Mouse (Mus musculus): Measurements from ENCODE around the gene Ppm1m. TPM values are rescaled to one million over a fixed set of nuclear protein-coding genes. Genes with fewer than 3 reads are reported as not detected.
"Not testable (repeated sequence)": the region's sequence is repeated elsewhere in the genome, so short reads cannot be mapped to it uniquely, and the experiment has no call there.

Ppm1m gene
- total RNA-seq, 2 experiments from 2014 or later, result 2.7 to 3.7 TPM

DNA sequence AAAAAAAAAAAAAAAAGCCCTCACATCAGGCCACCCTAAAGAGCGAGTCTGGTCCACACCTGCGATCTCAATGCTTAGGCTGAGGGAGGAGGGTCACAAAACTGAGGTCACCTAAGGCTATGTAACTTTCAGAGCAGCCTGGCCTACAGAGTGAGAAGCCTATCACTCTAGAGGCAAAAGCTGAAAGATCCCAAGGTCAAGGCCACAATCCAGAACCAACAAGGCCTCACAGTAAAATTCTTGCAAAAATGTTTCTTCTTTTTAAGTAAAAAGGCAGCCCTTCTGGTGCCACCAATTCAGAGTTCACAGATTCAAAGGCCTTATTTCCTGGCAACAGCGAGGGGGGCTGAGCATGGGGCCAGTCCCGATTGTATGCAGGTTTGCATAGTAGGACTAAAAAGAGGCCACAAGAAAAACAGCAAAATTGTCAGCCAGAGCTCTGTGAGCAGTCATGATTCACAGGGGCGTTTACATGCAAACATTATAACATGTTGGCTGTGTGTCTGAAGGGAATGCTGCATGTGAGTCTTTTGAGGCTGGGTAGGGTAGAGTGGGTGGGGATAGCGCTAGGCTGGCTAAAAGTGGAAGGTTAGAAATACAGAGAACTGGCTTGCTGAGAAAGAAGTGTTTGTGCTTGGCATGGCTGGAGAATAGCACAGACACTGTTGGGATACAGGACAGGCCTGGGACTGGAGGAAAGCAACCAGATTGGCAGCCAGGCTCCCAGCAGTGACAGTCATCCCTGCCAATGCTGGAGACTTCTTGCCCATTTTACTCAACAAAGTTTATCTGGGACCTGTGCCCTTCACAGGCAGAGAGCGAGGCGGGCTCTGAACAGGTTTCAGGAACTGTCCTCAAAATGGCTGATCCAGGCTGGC is 5.4 kb downstream of the Ppm1m start:
- DNase-seq (ENCODE audit: low spot score), result no peak

GRCm38 (mm10) chr9:106192998-106193397 is 6.5 kb downstream of the Ppm1m start:
- DNase-seq (ENCODE audit: low spot score), result no peak

DNA sequence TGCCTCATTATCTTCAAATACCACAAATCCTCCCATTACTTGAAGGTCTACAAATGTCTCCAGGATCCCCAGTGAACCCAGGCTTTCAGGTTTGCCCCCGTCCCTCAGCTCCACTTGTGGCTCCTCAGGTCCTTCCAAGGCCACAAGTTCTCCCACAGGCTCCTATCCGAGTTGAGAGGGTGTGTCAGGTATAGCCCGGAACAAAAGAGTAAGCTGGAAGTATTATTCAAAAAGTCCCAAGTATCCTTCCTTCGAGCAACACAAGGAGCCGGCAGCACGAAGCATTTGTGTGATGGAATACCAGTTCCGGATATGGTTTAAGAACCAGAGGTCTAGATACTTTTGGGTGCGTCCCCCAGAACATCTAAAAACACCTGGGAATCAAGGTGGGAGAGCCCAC is 7.5 kb downstream of the Ppm1m start:
- DNase-seq (ENCODE audit: low spot score), result no peak

GRCm38 (mm10) chr9:106191355-106191754 is 8.2 kb downstream of the Ppm1m start:
- no peak for DNase-seq (ENCODE audit: low spot score)

DNA sequence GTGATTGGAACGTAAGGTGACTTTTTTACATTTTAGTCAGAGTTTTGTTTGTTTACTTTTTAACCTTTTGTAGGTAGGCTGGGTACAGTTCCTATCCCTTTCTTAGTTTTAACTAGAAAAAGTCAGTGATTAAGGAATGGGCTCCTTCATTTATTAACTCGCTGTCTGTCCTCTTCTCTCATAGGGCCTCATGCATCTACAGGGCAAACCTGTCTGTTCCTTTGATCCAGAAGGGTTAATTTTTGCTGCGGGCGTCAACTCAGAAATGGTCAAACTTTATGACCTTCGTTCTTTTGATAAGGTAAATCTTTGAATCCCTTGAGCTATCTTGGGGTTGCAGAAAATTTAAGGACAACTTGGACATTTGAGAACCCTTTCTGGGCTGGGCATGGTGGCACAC is 15.6 kb downstream of the Ppm1m start:
- no peak for DNase-seq (ENCODE audit: low spot score)

- DNase-seq (ENCODE audit: low spot score), result no peak
These were observed 17.4 kb downstream of the Ppm1m start for GRCm38 (mm10) chr9:106182146-106182545.

DNA sequence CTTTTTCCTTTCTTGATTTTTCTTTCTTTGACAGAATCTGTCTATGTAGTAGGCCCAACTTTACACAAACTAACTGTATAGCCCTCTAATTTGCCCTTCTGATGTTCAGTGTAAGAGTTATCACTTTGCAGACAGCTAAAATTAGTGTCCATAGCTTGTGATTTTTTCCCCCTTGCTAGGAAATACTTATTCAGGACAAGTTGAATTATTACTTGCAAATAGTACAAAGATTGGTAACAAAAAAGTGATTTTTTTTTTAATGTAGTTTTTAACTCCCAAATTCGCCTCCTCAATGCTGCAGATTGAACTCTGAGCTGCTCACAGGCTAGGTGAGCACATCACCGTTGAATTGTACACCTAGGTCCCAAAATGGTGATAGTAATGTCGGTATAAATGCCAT is 19.6 kb downstream of the Ppm1m start:
- no peak for DNase-seq (ENCODE audit: low spot score)

GRCm38 (mm10) chr9:106179454-106179853 is 20.1 kb downstream of the Ppm1m start:
- no peak for DNase-seq (ENCODE audit: low spot score)

GRCm38 (mm10) chr9:106177799-106178198 is 21.7 kb downstream of the Ppm1m start:
- no peak for DNase-seq (ENCODE audit: low spot score)

- DNase-seq (ENCODE audit: low spot score), result no peak
These were observed 22.8 kb downstream of the Ppm1m start for GRCm38 (mm10) chr9:106176769-106177168.

- no peak for DNase-seq (ENCODE audit: low spot score)
These were observed 23.9 kb downstream of the Ppm1m start for GRCm38 (mm10) chr9:106175552-106176200.

DNA sequence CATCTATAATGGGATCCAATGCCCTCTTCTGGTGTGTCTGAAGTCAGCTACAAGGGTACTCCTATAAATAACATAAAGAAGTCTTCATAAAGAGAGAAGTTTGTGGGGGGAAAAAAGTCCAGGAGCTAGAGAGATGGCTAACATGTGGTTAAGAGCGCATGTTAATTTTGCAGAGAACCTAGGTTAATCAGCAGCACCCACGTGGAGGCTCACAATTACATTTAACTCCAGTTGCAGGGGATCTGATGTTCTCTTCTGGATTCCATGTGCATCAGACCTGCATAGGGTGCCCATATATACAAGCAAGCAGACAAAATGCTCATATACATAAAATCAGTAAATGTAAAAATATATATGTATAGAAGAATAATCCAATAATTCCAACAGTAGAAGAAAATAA is 26.2 kb downstream of the Ppm1m start:
- no peak for DNase-seq (ENCODE audit: low spot score)

- DNase-seq (ENCODE audit: low spot score), result no peak
These were observed 27.0 kb downstream of the Ppm1m start for GRCm38 (mm10) chr9:106172527-106172926.

GRCm38 (mm10) chr9:106171346-106172158 is 28.0 kb downstream of the Ppm1m start:
- peak; percentile 59 for DNase-seq (ENCODE audit: low spot score)

GRCm38 (mm10) chr9:106170556-106171345 is 28.8 kb downstream of the Ppm1m start, which contains the start of gene Wdr82:
Gene Wdr82, plus strand, starts transcription at chr9:106170928.
- DNase-seq (ENCODE audit: low spot score), result peak; percentile 89

GRCm38 (mm10) chr9:106169917-106170316 is 29.6 kb downstream of the Ppm1m start:
- DNase-seq (ENCODE audit: low spot score), result no peak

DNA sequence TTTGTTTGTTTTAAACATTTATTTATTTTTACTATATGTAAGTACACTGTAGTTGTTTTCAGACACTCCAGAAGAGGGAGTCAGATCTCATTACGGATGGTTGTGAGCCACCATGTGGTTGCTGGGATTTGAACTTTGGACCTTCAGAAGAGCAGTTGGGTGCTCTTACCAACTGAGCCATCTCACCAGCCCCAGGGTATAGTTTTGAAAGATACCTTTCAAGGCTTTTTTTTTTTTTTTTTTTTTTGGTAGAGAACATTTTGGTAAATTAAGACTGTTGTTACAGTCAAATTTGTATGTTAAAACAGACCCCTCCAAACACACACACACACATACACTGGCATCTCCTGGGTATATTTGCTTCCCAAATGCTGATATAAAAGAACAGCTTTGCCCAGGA is 30.5 kb downstream of the Ppm1m start:
- DNase-seq (ENCODE audit: low spot score), result not testable (repeated sequence)

DNA sequence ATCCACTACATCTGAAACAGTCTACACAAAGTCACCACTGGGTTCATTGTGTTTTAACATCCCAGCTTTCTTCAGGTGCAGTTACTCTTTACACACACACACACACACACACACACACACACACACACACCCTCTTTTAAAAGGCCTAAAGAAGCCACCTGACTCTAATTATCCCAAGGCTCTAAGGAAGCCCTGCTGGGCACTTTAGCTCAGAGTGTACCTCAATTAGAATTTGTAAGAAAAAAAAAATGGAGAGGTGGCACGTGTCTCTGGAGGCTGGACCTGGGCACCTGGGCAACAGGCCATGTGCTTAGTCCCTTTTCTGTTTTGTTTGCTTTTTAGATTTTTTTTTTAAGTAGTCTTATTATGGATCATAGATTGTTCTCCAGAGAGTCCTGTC is 31.8 kb downstream of the Ppm1m start:
- no peak for DNase-seq (ENCODE audit: low spot score)

- DNase-seq (ENCODE audit: low spot score), result no peak
These were observed 32.3 kb downstream of the Ppm1m start for GRCm38 (mm10) chr9:106167241-106167640.

- no peak for DNase-seq (ENCODE audit: low spot score)
These were observed 32.8 kb downstream of the Ppm1m start for GRCm38 (mm10) chr9:106166709-106167108.

GRCm38 (mm10) chr9:106160426-106160825 is 39.1 kb downstream of the Ppm1m start:
- DNase-seq (ENCODE audit: low spot score), result no peak
